Mouse (Mus musculus) E14TG2a.4 (cell line): ENCODE results near the gene Lce1h.

Experiments used
- CTCF ChIP-seq: conservative IDR thresholded peaks from 2 replicates; pipeline ENCODE4 v1.5.1; 2014; ENCODE audit warnings: low read length
- NANOG ChIP-seq: IDR thresholded peaks from 2 replicates; pipeline ENCODE4 v1.6.1; 2014; ENCODE audit warnings: borderline replicate concordance, low read length, mixed read lengths
- POU5F1 ChIP-seq: IDR thresholded peaks from 2 replicates; pipeline ENCODE4 v1.6.1; 2014; ENCODE audit warnings: low read length, borderline replicate concordance

GRCm38 (mm10) chr3:92752238-92752637 lies 12.6 kb downstream of the Lce1h start, which contains the start of gene Lce1g:
- TF ChIP-seq CTCF (no peak), POU5F1 (no peak), NANOG (no peak)
